Mouse (Mus musculus) liver, postnatal 0 days (tissue): ENCODE data around the gene Sulf2. TPM values are rescaled to one million over a fixed set of nuclear protein-coding genes. Genes with fewer than 3 reads are reported as not detected.
A peak's percentile ranks its signal among the peaks of the same experiment; 100 is the strongest.

Experiments
- ATAC-seq: fragments of 200-750 bp; cut with Nextera tagmentation; 2 replicates; pipeline ENCODE4 v1.8.0; 2017; ENCODE audit warnings: mild to moderate bottlenecking, moderate library complexity
- DNase-seq: peaks from one replicate; pipeline ENCODE4 v3.0.0-alpha.2; 2016
- H3K27ac ChIP-seq: fragments of 300-500 bp; sonication (generic); 2 replicates; pipeline ENCODE4 v1.5.1; 2014; ENCODE audit warnings: antibody characterized with exemption, moderate library complexity, mild to moderate bottlenecking, low read depth
- H3K27me3 ChIP-seq: fragments of 300-500 bp; sonication (generic); 2 replicates; pipeline ENCODE4 v1.6.1; 2014; ENCODE audit warnings: low read length, control low read depth, mixed read lengths; ENCODE audit not compliant: insufficient read depth
- H3K36me3 ChIP-seq: fragments of 300-500 bp; sonication (generic); replicated peaks from 2 replicates; pipeline ENCODE4 v1.6.1; 2014; ENCODE audit warnings: mild to moderate bottlenecking, control low read depth, low read length, moderate library complexity, mixed read lengths; ENCODE audit not compliant: insufficient read depth
- H3K4me1 ChIP-seq: fragments of 300-500 bp; sonication (generic); 2 replicates; pipeline ENCODE4 v1.6.1; 2014; ENCODE audit warnings: antibody characterized with exemption, mild to moderate bottlenecking, control low read depth; ENCODE audit not compliant: insufficient read depth
- H3K4me2 ChIP-seq: fragments of 300-500 bp; sonication (generic); 2 replicates; pipeline ENCODE4 v1.6.1; 2014; ENCODE audit warnings: low read depth, mild to moderate bottlenecking, low read length, moderate library complexity, mixed read lengths
- H3K4me3 ChIP-seq: fragments of 300-500 bp; sonication (generic); 2 replicates; pipeline ENCODE4 v1.5.1; 2014; ENCODE audit warnings: low read depth, low read length
- H3K9ac ChIP-seq: fragments of 300-500 bp; sonication (generic); replicated peaks from 2 replicates; pipeline ENCODE4 v1.6.1; 2014; ENCODE audit warnings: mild to moderate bottlenecking, moderate library complexity
- H3K9me3 ChIP-seq: fragments of 300-500 bp; sonication (generic); 2 replicates; pipeline ENCODE4 v1.6.1; 2016; ENCODE audit warnings: mild to moderate bottlenecking, control low read depth, low read length, mixed read lengths
- CTCF ChIP-seq: sonication (generic); IDR thresholded peaks from 2 replicates; pipeline ENCODE4 v1.5.1; 2016; ENCODE audit warnings: antibody characterized with exemption, low read depth
- EP300 ChIP-seq: IDR thresholded peaks from 2 replicates; pipeline ENCODE4 v1.6.1; 2016; ENCODE audit warnings: antibody characterized with exemption, low read depth, mild to moderate bottlenecking
- WGBS: fragments of 180-500 bp; shearing (Covaris S2); extraction: QIAGEN DNeasy Blood & Tissue Kit; methylation state at CpG from one replicate; pipeline ENCODE4 v1.1.7; 2014; ENCODE audit not compliant: insufficient replicate concordance; 5-methylcytosine and 5-hydroxymethylcytosine counted together
- polyA plus RNA-seq: library from polyadenylated mRNA; unstranded; fragments of >200 nt; fragmentation: Nextera tagmentation; extraction: Ambion mirVana; gene quantifications from 2 replicates; pipeline ENCODE4 v1.2.1, GENCODE M21; 2015

Gene Sulf2
- polyA plus RNA-seq, 1 experiment from 2014 or later: 1.8 TPM

DNA sequence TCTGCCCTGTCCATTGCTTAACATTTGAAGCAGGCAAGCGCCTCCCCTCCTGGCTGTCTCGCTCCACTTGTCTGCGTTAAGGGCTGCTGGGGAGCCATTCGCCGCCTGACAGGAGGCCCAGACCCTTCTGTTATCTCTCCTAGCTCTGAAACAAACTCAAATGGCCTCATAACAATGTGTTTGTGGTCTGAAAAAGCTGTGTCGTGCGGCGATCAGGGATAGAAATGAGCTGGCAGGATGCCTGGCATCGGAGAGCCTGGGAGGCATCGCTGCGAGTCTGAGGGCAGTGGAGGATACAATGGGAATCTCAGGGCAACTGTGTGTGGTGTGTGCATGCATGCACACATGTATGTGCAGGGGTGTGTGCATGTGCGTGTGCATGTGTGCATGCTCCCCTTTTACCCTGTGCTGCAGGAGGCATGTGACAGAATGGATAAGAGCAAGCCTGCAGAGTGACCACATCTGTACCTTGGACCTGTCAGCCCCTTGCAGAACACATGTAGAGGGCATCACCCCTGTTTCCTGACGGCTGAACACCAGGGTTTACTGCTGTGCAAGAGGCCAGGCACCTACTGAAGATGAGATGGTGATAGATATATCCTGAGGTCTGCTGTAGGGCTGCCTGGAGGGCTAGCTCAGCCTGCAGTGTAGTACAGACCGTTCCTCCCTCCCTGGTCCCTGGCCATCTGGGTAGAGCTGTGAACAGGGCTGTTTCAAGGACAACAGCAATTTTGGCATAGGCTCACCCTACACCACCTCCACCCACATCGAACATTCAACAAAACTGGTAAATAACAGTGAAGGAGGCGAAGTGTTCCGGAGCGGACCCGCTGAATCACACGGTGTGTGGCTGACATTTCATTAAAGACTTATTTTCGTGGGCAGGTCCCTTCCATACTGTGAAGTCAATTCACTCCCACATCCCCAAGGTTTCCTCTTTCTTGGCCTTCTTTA is 54.9 kb downstream of the Sulf2 start:
- DNase-seq (no peak), ATAC-seq (peak; percentile 63)
- Histone ChIP-seq H3K36me3 (no peaks in the 10 kb centered on the region), H3K27ac (no peak overlapping the region), H3K27me3 (no peaks in the 10 kb centered on the region), H3K4me3 (no peak overlapping the region), H3K4me1 (no peaks in the 10 kb centered on the region; the same call in 1 of the 2 replicates), H3K9ac (no peak overlapping the region), H3K4me2 (no peak overlapping the region), H3K9me3 (no peaks in the 10 kb centered on the region)
- 74% methylated on average over 21 of the region's 21 CpGs for WGBS
- TF ChIP-seq CTCF (no peak), EP300 (no peak)

DNA sequence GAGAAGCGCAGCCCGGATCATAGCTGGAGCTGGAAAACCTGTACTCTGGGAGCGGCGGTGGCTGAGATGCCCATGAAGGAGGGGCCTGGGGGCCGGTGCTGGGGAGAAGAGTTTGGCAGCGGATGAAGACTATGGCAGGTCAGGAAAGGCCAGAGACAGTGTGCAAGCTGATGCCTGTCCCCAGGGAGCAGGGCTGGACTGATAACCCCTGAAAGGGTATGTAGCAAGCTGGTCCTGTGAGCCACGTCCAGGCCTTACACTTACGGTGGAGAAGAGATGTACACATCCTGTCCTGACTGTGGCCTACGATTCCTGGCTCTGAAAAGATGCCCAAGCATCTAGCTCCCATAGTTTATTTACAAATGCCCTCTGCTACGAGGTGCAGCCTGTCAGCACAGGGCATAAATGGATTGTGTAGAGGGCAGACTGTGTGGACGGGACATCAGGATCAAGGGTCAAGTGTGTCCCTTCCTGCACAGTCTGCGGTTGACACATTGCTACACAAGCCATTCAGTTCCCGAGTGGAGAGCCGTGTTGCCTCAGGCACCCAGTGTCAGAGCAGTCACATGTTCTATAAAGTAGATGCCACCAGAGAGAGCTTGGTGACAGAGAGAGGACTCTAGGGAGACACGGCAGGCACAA is 57.0 kb downstream of the Sulf2 start:
- Histone ChIP-seq H3K4me2 (no peak overlapping the region), H3K4me1 (no peaks in the 10 kb centered on the region; the same call in 1 of the 2 replicates), H3K4me3 (no peak overlapping the region), H3K9me3 (no peaks in the 10 kb centered on the region), H3K27ac (no peak overlapping the region), H3K27me3 (no peaks in the 10 kb centered on the region), H3K36me3 (no peaks in the 10 kb centered on the region), H3K9ac (no peak overlapping the region)
- no peak for DNase-seq
- peak; percentile 90 for ATAC-seq
- 64% methylated on average over 15 of the region's 15 CpGs for WGBS
- TF ChIP-seq CTCF: no peak
- TF ChIP-seq EP300: no peak

GRCm38 (mm10) chr2:166097443-166098291 is 57.8 kb downstream of the Sulf2 start:
- no peak overlapping the region for H3K4me3 ChIP-seq
- ATAC-seq: no peak
- DNase-seq: no peak
- H3K9me3 ChIP-seq: no peaks in the 10 kb centered on the region
- no peaks in the 10 kb centered on the region for H3K27me3 ChIP-seq
- H3K9ac ChIP-seq: no peak overlapping the region
- 73% methylated on average over 18 of the region's 18 CpGs for WGBS
- peaks cover 2% of the 10 kb centered on the region for H3K4me1 ChIP-seq
- H3K36me3 ChIP-seq: no peaks in the 10 kb centered on the region
- TF ChIP-seq CTCF: peak; percentile 63
- TF ChIP-seq EP300: no peak
- H3K4me2 ChIP-seq: no peak overlapping the region
- H3K27ac ChIP-seq: no peak overlapping the region

DNA sequence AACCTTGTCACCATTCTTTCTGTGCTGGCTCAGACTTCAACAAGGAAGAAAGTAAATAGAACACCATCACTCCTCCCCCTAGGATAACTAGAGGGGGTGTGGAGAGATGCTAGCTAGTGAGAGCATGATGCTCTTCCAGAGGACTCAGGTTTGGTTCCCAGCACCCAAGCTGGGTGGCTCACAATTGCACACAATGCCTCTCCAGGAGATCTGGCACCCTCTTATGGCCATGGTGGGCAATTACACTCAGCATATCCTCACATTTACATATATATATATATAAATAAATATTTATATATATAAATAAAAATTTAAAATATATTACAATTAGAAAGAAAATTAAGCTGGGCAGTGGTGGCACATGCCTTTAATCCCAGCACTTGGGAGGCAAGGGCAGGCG is 58.6 kb downstream of the Sulf2 start:
- Histone ChIP-seq H3K9me3 (no peaks in the 10 kb centered on the region), H3K4me3 (no peak overlapping the region), H3K36me3 (no peaks in the 10 kb centered on the region), H3K27ac (no peak overlapping the region), H3K27me3 (no peaks in the 10 kb centered on the region), H3K4me2 (no peak overlapping the region), H3K4me1 (peaks cover 7% of the 10 kb centered on the region), H3K9ac (no peak overlapping the region)
- 89% methylated on average over 1 of the region's 1 CpGs for WGBS
- ATAC-seq (no peak), DNase-seq (no peak)
- TF ChIP-seq EP300 (no peak), CTCF (peak; percentile 19; the same call in 1 of the 2 replicates)

DNA sequence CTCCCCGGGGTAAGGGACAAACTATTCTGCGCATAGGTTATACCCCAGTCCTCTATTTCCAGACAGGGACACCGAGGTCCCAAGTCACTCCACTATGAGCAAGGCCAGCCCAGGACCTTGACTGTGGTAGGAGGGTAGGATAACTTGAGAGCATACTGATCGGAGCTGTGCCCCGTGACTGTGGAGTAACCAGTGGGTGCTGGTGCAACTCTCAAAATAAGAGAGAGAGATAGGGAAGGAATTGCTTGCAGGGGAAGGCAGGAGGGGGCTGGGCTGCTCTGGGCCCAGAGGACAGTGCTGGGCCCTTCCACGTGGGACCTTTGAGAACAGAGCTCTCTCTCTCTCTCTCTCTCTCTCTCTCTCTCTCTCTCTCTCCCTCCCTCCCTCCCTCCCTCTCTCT is 59.2 kb downstream of the Sulf2 start:
- Histone ChIP-seq H3K4me3 (no peak overlapping the region), H3K4me2 (no peak overlapping the region), H3K36me3 (no peaks in the 10 kb centered on the region), H3K27ac (no peak overlapping the region), H3K4me1 (peaks cover 10% of the 10 kb centered on the region), H3K9me3 (no peaks in the 10 kb centered on the region), H3K9ac (no peak overlapping the region), H3K27me3 (no peaks in the 10 kb centered on the region)
- no peak for TF ChIP-seq EP300
- no peak for TF ChIP-seq CTCF
- no peak for DNase-seq
- 86% methylated on average over 6 of the region's 6 CpGs for WGBS
- ATAC-seq: no peak

DNA sequence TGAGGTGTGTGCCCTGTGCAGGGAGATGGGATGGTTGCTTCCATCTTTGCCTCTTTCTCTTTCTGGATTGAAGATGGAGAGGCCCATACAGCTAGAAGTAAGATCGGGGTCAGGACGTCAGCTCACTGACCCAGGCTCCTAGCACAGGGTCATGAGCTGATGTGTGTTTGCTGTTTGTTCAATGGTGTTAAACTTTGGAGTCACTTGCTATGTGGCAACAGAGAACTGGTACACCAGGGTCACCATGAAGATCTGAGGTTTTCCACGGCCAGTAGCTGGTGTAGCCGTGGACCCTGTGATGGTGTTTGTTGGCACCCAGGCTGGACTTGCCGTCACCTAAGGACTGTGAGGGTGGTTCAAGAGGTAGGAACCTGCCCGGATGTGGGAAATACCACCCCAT is 63.1 kb downstream of the Sulf2 start:
- TF ChIP-seq CTCF (no peak), EP300 (no peak)
- WGBS: 54% methylated on average over 6 of the region's 6 CpGs
- ATAC-seq (peak; percentile 90), DNase-seq (no peak)
- no peak overlapping the region for H3K4me2 ChIP-seq
- H3K27ac ChIP-seq: no peak overlapping the region; the same call in 1 of the 2 replicates
- H3K27me3 ChIP-seq: no peaks in the 10 kb centered on the region
- H3K9ac ChIP-seq: no peak overlapping the region
- peaks cover 10% of the 10 kb centered on the region for H3K4me1 ChIP-seq
- no peaks in the 10 kb centered on the region for H3K9me3 ChIP-seq
- H3K36me3 ChIP-seq: no peaks in the 10 kb centered on the region
- H3K4me3 ChIP-seq: no peak overlapping the region
